Mouse (Mus musculus) small intestine, adult 2 months (tissue): ENCODE measurements at regions not wholly inside any gene's neighbourhood (a gene's known extent, or its start where the extent isn't known, plus 50 kb on each side); places are given as distances from the start of the nearest gene placed in this dataset.

Experiments
- H3K27ac ChIP-seq: fragments of 200-500 bp; 2 replicates; pipeline ENCODE4 v1.5.1; 2012; ENCODE audit warnings: low read depth, low read length, control low read depth, inconsistent platforms; ENCODE audit not compliant: insufficient read depth
- H3K27me3 ChIP-seq: fragments of 200-500 bp; 2 replicates; pipeline ENCODE4 v1.6.1; 2012; ENCODE audit warnings: mild to moderate bottlenecking, moderate library complexity, low read length, inconsistent platforms; ENCODE audit not compliant: control insufficient read depth, insufficient read depth
- H3K36me3 ChIP-seq: fragments of 200-500 bp; 2 replicates; pipeline ENCODE4 v1.6.1; 2012; ENCODE audit warnings: mild to moderate bottlenecking, low read length, control low read depth, inconsistent platforms; ENCODE audit not compliant: control insufficient read depth, insufficient read depth
- H3K4me1 ChIP-seq: fragments of 200-500 bp; 2 replicates; pipeline ENCODE4 v1.6.1; 2012; ENCODE audit warnings: low read length, inconsistent platforms, mixed read lengths; ENCODE audit not compliant: control insufficient read depth, insufficient read depth, insufficient read length
- H3K4me3 ChIP-seq: fragments of 200-500 bp; 2 replicates; pipeline ENCODE4 v1.5.1; 2012; ENCODE audit warnings: low read depth, mild to moderate bottlenecking, control low read depth, inconsistent platforms, low read length, moderate library complexity
- CTCF ChIP-seq: fragments of 200-500 bp; IDR thresholded peaks from 2 replicates; pipeline ENCODE4 v1.5.1; 2012; ENCODE audit warnings: low read depth, mild to moderate bottlenecking, control low read depth, inconsistent platforms, low read length, moderate library complexity, mixed read lengths; ENCODE audit not compliant: insufficient replicate concordance, insufficient read length; ENCODE audit errors: extremely low read depth
- POLR2A ChIP-seq: fragments of 200-500 bp; IDR thresholded peaks from 2 replicates; pipeline ENCODE4 v1.6.1; 2012; ENCODE audit warnings: low read depth, mild to moderate bottlenecking, control low read depth, inconsistent platforms, low read length, moderate library complexity
- WGBS: fragments of 180-500 bp; shearing (Covaris S2); methylation state at CpG from one replicate; pipeline ENCODE4 v1.1.7; 2018; 5-methylcytosine and 5-hydroxymethylcytosine counted together

DNA sequence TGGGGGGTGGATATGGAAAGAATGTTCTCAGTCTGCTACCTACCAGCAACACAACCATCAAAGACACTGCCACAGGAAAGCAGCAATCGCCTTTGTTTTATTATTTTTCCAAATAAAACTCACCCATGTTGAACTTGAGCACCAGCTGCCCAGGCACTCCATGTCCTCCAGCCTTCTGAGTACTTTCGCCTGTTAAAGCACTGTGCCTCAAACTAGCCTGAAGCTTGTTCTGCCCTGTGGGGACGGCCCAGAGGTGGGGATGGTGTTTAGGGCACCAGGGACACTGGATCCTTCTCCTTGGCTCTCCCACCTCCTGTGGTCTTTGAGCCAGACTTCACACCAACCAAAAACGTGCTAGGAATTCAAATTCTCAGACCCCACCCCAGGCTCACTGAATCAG is 269.0 kb upstream of the Pkdcc start:
- H3K27me3 ChIP-seq = no peaks in the 10 kb centered on the region
- H3K27ac ChIP-seq = no peak overlapping the region
- TF ChIP-seq POLR2A (no peak), CTCF (no peak)
- WGBS = 50% methylated on average over 4 of the region's 4 CpGs
- no peak overlapping the region for H3K4me3 ChIP-seq
- H3K36me3 ChIP-seq = no peaks in the 10 kb centered on the region
- no peaks in the 10 kb centered on the region for H3K4me1 ChIP-seq

DNA sequence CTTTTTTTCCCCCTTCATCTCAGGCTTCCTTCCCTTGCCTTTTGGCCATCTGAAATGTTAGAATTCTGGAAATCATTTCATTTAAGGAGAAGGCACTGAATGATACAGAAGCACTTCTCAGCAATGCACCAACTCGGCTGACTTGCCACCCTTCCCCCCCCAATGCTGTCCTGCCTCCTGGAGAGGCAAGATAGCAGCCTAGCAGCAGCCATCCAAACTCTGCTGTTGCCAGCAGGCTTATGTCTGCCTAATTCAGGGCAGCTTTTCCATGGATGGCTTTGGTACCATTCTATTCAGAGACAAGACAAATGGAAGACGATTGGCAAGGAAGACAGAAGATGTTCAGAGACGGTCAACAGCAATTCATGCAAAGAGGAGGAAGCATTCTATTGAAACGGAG is 265.3 kb upstream of the Pkdcc start:
- TF ChIP-seq POLR2A (no peak), CTCF (no peak)
- Histone ChIP-seq H3K36me3 (no peaks in the 10 kb centered on the region), H3K27ac (no peak overlapping the region), H3K4me3 (no peak overlapping the region), H3K27me3 (no peaks in the 10 kb centered on the region), H3K4me1 (no peaks in the 10 kb centered on the region)
- WGBS = 77% methylated on average over 4 of the region's 4 CpGs

GRCm38 (mm10) chr17:82950268-82950667 is 264.8 kb upstream of the Pkdcc start:
- H3K36me3 ChIP-seq = no peaks in the 10 kb centered on the region
- H3K4me1 ChIP-seq = no peaks in the 10 kb centered on the region
- 90% methylated on average over 14 of the region's 14 CpGs for WGBS
- no peak overlapping the region for H3K4me3 ChIP-seq
- H3K27ac ChIP-seq = no peak overlapping the region
- no peak for TF ChIP-seq CTCF
- TF ChIP-seq POLR2A = no peak
- H3K27me3 ChIP-seq = no peaks in the 10 kb centered on the region

DNA sequence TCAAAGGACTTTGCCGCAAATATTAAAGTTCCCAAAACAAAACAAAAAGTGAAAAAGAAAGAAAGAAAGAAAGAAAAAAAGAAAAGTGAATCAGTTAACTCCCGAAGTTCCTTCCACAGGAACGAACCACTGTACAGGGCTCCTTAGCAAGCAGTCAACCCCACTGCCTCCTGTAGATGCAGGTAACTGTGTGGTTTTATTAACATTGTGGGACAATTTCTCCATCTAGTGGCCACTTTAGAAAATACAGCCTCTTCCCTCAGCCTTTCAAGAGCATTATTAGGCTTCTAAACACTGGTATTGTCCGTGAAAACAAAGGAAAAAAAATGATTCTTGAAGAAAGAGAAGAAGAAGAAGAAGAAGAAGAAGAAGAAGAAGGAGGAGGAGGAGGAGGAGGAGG is 257.7 kb upstream of the Pkdcc start:
- Histone ChIP-seq H3K27me3 (no peaks in the 10 kb centered on the region), H3K27ac (no peak overlapping the region), H3K4me1 (no peaks in the 10 kb centered on the region), H3K36me3 (no peaks in the 10 kb centered on the region), H3K4me3 (no peak overlapping the region)
- 32% methylated on average over 4 of the region's 4 CpGs for WGBS
- no peak for TF ChIP-seq CTCF
- TF ChIP-seq POLR2A = no peak

- TF ChIP-seq POLR2A (no peak), CTCF (no peak)
- Histone ChIP-seq H3K27ac (no peak overlapping the region), H3K36me3 (no peaks in the 10 kb centered on the region), H3K27me3 (no peaks in the 10 kb centered on the region), H3K4me3 (no peak overlapping the region), H3K4me1 (no peaks in the 10 kb centered on the region)
- 50% methylated on average over 3 of the region's 3 CpGs for WGBS
Observed at GRCm38 (mm10) chr17:82963374-82963773, 251.7 kb upstream of the Pkdcc start.

DNA sequence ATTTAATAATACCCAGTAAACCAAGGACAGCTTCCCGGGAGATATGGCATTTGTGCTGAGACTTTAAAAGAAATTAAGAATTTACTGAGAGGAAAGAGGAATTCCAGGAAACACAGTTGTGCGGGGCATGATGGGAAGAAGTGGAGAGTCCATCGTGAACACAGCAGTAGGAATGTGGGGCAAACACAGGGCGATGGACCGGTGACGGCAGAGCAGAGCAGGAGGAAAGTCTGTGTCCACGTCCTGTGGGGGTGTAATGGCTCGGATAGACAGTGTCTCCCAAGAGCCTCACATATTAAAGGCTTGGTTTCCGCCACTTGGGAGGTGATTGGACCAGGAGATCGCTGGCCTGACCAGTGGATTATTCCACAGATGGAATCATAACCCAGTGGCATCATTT is 215.4 kb upstream of the Pkdcc start:
- Histone ChIP-seq H3K27me3 (no peaks in the 10 kb centered on the region), H3K4me3 (no peak overlapping the region), H3K36me3 (no peaks in the 10 kb centered on the region), H3K27ac (no peak overlapping the region), H3K4me1 (no peaks in the 10 kb centered on the region)
- WGBS = 62% methylated on average over 10 of the region's 10 CpGs
- TF ChIP-seq CTCF (no peak), POLR2A (no peak)

DNA sequence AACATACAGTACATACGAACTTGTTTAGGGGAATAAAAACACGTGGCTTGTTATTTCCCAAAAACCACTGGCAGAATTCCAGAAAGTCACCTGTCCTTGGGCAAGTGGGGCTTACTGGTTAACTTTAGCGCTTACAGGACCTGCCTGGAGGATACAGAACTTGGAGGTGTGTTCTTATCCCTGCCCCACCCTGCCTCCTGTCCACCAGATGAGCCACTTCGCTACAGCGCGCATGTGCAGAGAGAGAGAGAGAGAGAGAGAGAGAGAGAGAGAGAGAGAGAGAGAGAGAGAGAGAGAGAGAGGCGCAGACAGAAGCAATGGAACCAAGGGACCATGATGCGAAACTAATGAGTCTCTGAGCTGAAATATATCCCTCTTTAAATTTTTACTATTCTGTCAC is 214.7 kb upstream of the Pkdcc start:
- TF ChIP-seq CTCF (no peak), POLR2A (no peak)
- Histone ChIP-seq H3K4me3 (no peak overlapping the region), H3K36me3 (no peaks in the 10 kb centered on the region), H3K4me1 (no peaks in the 10 kb centered on the region), H3K27ac (no peak overlapping the region), H3K27me3 (no peaks in the 10 kb centered on the region)
- 44% methylated on average over 8 of the region's 8 CpGs for WGBS

GRCm38 (mm10) chr17:83001567-83001966 is 213.5 kb upstream of the Pkdcc start:
- H3K4me1 ChIP-seq = no peaks in the 10 kb centered on the region
- H3K27me3 ChIP-seq = no peaks in the 10 kb centered on the region
- H3K36me3 ChIP-seq = no peaks in the 10 kb centered on the region
- TF ChIP-seq CTCF (no peak), POLR2A (no peak)
- 2% methylated on average over 2 of the region's 2 CpGs for WGBS
- no peak overlapping the region for H3K27ac ChIP-seq
- H3K4me3 ChIP-seq = no peak overlapping the region
